Mouse (Mus musculus) large intestine, adult 2 months (tissue): ENCODE measurements around the gene Higd1a. TPM values are rescaled to one million over a fixed set of nuclear protein-coding genes. Genes with fewer than 3 reads are reported as not detected.

Source experiments
- DNase-seq: peaks from one replicate; pipeline ENCODE4 v3.0.0-alpha.2; 2012; ENCODE audit warnings: low read depth, low spot score
- WGBS: fragments of 180-500 bp; shearing (Covaris S2); methylation state at CpG from one replicate; pipeline ENCODE4 v1.1.7; 2018; 5-methylcytosine and 5-hydroxymethylcytosine counted together
- polyA plus RNA-seq: library from polyadenylated mRNA; depleted of rRNA; stranded (reverse); fragments of >200 nt; gene quantifications from 2 replicates; pipeline ENCODE4 v1.2.3, GENCODE M21; 2012; rRNA removed

Gene Higd1a
- polyA plus RNA-seq, 1 experiment = 29.0 TPM

DNA sequence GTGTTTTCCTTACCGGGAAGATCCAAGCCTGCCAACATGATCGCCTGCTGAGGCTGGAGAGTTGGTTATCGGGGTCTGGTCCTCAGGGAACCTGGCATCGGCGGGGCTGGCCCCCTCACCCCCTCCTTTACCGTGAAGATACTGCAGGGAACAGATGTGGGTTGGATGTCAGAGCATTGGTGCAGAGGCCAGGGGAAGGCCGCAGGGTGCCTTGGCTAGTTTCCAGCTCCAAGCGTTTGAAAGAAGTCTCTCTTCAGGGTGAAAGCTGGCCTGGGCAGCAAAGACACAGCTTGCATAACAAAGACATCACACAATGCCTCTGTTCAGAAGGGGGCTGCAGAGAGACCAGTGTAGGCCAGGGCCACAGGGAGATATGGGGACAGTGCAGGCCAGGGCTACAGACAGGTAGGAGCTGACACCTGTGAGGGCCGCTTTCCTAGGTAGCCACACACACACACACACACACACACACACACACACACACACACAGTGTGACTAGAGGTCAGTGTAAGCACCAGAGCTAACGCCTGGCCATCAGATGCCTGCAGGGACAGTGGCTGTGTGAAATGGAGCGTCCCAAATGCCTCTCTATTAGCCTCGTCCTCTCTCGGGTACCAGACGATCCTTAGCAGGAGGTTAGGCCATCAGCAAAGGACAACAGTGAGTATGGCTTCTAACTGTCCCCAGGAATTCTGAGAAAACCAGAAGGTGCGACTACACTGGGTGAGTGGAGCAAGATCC lies 47.9 kb downstream of the Higd1a start:
- DNase-seq = no peak
- WGBS = 50% methylated on average over 15 of the region's 15 CpGs

DNA sequence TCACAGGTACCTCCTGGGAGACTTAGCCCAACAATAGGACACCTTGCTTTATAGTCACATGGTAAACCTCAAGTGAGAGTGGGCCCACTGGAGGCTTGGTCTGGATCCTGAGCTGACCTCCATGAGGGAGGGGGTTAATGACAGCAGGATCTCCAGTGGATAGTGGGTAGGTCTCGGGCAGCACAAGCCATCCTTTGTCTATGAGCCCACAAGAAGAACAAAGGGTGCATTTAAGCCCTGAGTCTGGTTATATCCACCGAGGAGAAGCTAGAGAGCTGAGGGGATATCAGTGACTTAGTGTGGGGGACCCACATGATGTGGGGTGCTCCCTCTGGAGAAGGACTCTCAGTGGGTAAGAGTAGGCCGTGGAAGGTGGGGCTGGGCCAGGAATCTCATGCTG lies 49.7 kb downstream of the Higd1a start:
- no peak for DNase-seq
- WGBS = 67% methylated on average over 3 of the region's 3 CpGs

DNA sequence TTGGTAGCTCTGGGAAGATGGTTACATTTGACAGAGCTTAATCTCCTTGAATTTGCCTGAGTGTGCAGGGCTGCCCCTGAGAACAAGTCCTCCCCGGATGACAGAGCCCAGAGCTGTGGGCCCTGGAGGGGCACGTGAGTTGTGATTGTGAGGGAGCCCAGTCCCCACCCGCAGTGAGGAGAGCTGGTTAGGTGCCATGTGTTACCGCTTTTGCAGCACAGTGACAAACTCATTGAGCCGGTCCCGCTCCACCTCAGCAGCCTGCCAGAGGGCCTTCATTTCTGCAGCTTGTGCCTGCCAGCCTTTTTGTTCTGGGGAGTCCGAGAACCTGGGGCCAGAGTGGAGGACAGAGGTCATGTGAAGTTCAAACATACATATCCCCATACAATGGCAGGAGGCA lies 50.2 kb downstream of the Higd1a start:
- 74% methylated on average over 7 of the region's 7 CpGs for WGBS
- no peak for DNase-seq

DNA sequence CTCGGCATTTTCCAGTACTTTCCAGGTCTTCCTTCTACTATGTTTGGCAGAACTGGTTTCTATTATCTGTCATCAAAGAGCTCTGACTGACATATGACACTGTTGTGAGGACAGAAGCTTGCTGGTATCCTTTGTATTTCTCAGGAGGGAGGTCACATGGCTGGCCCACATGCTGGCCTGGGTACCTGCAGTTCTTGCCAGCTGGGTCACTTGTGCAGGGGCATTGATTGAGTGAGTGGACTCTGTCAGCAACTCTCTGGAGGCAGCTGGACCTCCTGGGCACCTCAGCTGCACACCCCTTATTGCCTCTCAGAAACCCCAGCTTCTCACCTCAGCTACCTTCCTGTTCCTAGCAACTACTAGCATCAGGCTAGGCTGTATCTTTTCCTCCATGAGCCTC lies 50.6 kb downstream of the Higd1a start:
- no peak for DNase-seq
- 72% methylated on average over 1 of the region's 1 CpGs for WGBS

DNA sequence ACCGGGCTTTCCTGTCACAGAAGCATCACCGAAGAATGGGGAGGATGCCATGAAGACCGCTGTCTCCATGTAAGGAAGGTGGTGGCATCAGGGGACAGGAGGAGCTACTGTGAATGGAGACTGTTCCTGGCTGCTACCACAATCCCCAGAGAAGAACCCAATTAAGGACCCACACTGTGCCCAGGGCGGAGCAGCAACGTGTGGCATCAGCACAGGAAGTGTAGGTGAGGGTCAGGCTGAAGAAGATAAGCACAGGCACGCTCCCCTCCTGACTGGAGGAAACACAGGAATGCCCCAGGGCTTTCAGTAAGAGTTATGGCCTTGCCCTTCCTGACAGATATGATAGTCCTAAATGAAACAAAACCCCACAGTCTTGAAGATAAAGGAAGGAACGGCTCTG lies 55.4 kb downstream of the Higd1a start:
- WGBS = 56% methylated on average over 7 of the region's 7 CpGs
- DNase-seq = no peak

DNA sequence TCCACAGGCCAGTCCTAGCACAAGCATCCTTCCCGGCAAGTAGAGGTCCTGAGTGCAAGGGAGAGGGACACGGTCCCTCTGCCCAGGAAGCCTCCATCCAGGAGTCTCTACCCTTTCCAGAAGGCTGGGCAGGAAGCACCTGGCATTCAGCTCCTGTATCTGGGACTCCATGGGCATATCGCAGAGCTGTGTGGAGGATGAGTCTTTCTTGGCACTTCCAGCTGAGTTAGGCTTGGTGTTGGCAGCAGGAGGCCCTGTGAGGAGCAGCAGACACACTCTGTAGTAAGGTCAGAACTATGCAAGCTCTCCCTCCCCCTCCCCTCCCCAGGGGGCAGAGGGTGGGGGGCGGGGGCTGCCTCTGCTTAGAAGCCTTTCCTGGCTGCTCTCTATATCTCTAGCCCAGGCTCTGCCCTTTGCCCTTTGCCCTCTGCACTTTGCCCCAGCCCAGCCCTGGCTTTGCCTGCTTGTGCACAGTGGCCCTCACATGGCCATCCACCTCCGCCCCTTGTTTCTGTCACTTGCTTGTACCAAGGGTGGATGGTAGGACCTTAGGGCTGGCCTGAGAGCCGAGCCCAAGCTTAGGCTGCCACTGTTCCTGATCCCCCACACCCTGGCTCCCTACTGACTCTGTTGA lies 59.2 kb downstream of the Higd1a start:
- DNase-seq = no peak
- 44% methylated on average over 6 of the region's 6 CpGs for WGBS

Other genes starting within 250 kb of the Higd1a start
- 0.09 TPM in 1 of 2 replicates, not detected in the other for gene Lyzl4, start 216.3 kb downstream of the Higd1a start, polyA plus RNA-seq
- 37.9 and 95.5 TPM in 2 replicates for gene Vipr1, start 215.6 kb downstream of the Higd1a start, polyA plus RNA-seq
- gene Sec22c, start 152.9 kb downstream of the Higd1a start, polyA plus RNA-seq = 4.7 and 17.9 TPM in 2 replicates
- 25.3 and 26.0 TPM in 2 replicates for gene Ss18l2, start 148.0 kb downstream of the Higd1a start, polyA plus RNA-seq
- 24.5 and 52.2 TPM in 2 replicates for gene Nktr, start 139.2 kb downstream of the Higd1a start, polyA plus RNA-seq
- 8.1 and 9.4 TPM in 2 replicates for gene Zfp651, start 99.0 kb downstream of the Higd1a start, polyA plus RNA-seq
- gene Klhl40, start 80.8 kb downstream of the Higd1a start, polyA plus RNA-seq = 0.06 and 0.11 TPM in 2 replicates
- gene Hhatl, start 65.9 kb downstream of the Higd1a start, polyA plus RNA-seq = 4.2 and 4.9 TPM in 2 replicates
- gene Ccdc13, start 18.9 kb downstream of the Higd1a start, polyA plus RNA-seq = 0.21 and 0.30 TPM in 2 replicates
- gene Ackr2, start 40.0 kb upstream of the Higd1a start, polyA plus RNA-seq = 1.5 TPM in 2 replicates
- gene Cyp8b1, start 57.9 kb upstream of the Higd1a start, polyA plus RNA-seq = 0.07 and 0.09 TPM in 2 replicates
- gene Fam198a, start 92.6 kb upstream of the Higd1a start, polyA plus RNA-seq = 0.72 and 0.86 TPM in 2 replicates
- 8.2 TPM in 2 replicates for gene Pomgnt2, start 138.7 kb upstream of the Higd1a start, polyA plus RNA-seq